Mouse (Mus musculus) liver, embryonic 13.5 days (tissue): ENCODE measurements around the gene Glce. TPM values are rescaled to one million over a fixed set of nuclear protein-coding genes. Genes with fewer than 3 reads are reported as not detected.

Experiments
- ATAC-seq: fragments of 200-750 bp; cut with Nextera tagmentation; 2 replicates; pipeline ENCODE4 v1.8.0; 2017; ENCODE audit warnings: low read depth, mild to moderate bottlenecking, moderate number of reproducible peaks, moderate library complexity
- DNase-seq: peaks from one replicate; pipeline ENCODE4 v3.0.0; 2022
- H3K27ac ChIP-seq: fragments of 300-500 bp; sonication (generic); 2 replicates; pipeline ENCODE4 v1.5.1; 2015; ENCODE audit warnings: moderate library complexity, mild to moderate bottlenecking, inconsistent platforms
- H3K27me3 ChIP-seq: fragments of 300-500 bp; sonication (generic); 2 replicates; pipeline ENCODE4 v1.6.1; 2015; ENCODE audit warnings: mild to moderate bottlenecking, inconsistent platforms
- H3K36me3 ChIP-seq: fragments of 300-500 bp; sonication (generic); 2 replicates; pipeline ENCODE4 v1.6.1; 2015; ENCODE audit warnings: mild to moderate bottlenecking, inconsistent platforms
- H3K4me1 ChIP-seq: fragments of 300-500 bp; sonication (generic); replicated peaks from 2 replicates; pipeline ENCODE4 v1.6.1; 2015; ENCODE audit warnings: inconsistent platforms
- H3K4me2 ChIP-seq: fragments of 300-500 bp; sonication (generic); 2 replicates; pipeline ENCODE4 v1.6.1; 2015; ENCODE audit warnings: inconsistent platforms, mild to moderate bottlenecking, moderate library complexity
- H3K4me3 ChIP-seq: fragments of 300-500 bp; sonication (generic); replicated peaks from 2 replicates; pipeline ENCODE4 v1.5.1; 2015; ENCODE audit warnings: mild to moderate bottlenecking, inconsistent platforms
- H3K9ac ChIP-seq: fragments of 300-500 bp; sonication (generic); 2 replicates; pipeline ENCODE4 v1.6.1; 2015; ENCODE audit warnings: mild to moderate bottlenecking, inconsistent platforms
- H3K9me3 ChIP-seq: fragments of 300-500 bp; sonication (generic); replicated peaks from 2 replicates; pipeline ENCODE4 v1.6.1; 2016; ENCODE audit warnings: inconsistent platforms
- WGBS: fragments of 180-500 bp; shearing (Covaris S2); methylation state at CpG from one replicate; pipeline ENCODE4 v1.1.7; 2015; ENCODE audit not compliant: insufficient replicate concordance; 5-methylcytosine and 5-hydroxymethylcytosine counted together
- polyA plus RNA-seq: library from polyadenylated mRNA; unstranded; fragments of >200 nt; fragmentation: Nextera tagmentation; extraction: Ambion mirVana; gene quantifications from 2 replicates; pipeline ENCODE4 v1.2.1, GENCODE M21; 2015

Glce gene
- polyA plus RNA-seq, 1 experiment from 2014 or later, result 5.3 TPM

- H3K27me3 ChIP-seq, result no peaks in the 10 kb centered on the region
- H3K27ac ChIP-seq, result no peak overlapping the region
- no peak for ATAC-seq
- no peaks in the 10 kb centered on the region for H3K9me3 ChIP-seq
- no peak overlapping the region for H3K9ac ChIP-seq
- H3K4me2 ChIP-seq, result no peak overlapping the region
- no peak overlapping the region for H3K4me3 ChIP-seq
- H3K4me1 ChIP-seq, result no peaks in the 10 kb centered on the region
- no peak for DNase-seq
- H3K36me3 ChIP-seq, result no peaks in the 10 kb centered on the region
- 79% methylated on average over 2 of the region's 2 CpGs for WGBS
Observed at GRCm38 (mm10) chr9:62060431-62060830, 62.0 kb downstream of the Glce start.

- Histone ChIP-seq H3K9ac (no peak overlapping the region), H3K27me3 (no peaks in the 10 kb centered on the region), H3K9me3 (no peaks in the 10 kb centered on the region), H3K36me3 (no peaks in the 10 kb centered on the region), H3K27ac (no peak overlapping the region), H3K4me3 (no peak overlapping the region), H3K4me2 (no peak overlapping the region), H3K4me1 (no peaks in the 10 kb centered on the region)
- no peak for ATAC-seq
- no peak for DNase-seq
- WGBS, result 88% methylated on average over 11 of the region's 11 CpGs
Observed at GRCm38 (mm10) chr9:62059941-62060340, 62.5 kb downstream of the Glce start.

- no peak overlapping the region for H3K4me2 ChIP-seq
- WGBS, result 54% methylated on average over 7 of the region's 7 CpGs
- no peak overlapping the region for H3K9ac ChIP-seq
- H3K27me3 ChIP-seq, result no peaks in the 10 kb centered on the region
- no peaks in the 10 kb centered on the region for H3K4me1 ChIP-seq
- no peak overlapping the region for H3K27ac ChIP-seq
- DNase-seq (no peak), ATAC-seq (no peak)
- H3K9me3 ChIP-seq, result no peaks in the 10 kb centered on the region
- no peaks in the 10 kb centered on the region for H3K36me3 ChIP-seq
- no peak overlapping the region for H3K4me3 ChIP-seq
Observed at GRCm38 (mm10) chr9:62057881-62058506, 64.5 kb downstream of the Glce start.

DNA sequence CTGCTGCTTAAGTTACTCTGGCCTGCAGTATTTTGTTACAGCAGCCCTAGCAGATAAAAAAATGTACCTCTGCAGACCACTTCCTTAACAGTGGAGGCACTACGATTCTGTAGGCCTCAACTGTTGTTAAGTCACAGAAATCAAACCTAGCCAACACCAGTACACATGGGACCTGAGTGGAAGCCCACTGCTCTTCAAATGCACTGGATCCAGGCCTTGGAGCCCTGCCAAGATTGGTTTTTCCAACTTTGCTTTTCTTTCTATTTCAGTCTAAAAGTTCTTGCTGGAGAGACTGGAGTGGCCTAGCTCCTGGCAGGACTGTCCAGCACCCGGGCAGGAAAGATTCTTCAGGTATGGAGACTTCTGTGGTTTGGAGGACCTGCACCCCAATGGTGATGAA lies 66.2 kb downstream of the Glce start:
- 50% methylated on average over 2 of the region's 2 CpGs for WGBS
- no peak overlapping the region for H3K4me2 ChIP-seq

GRCm38 (mm10) chr9:62050801-62051200 lies 71.7 kb downstream of the Glce start:
- H3K9me3 ChIP-seq, result no peaks in the 10 kb centered on the region
- DNase-seq, result no peak
- H3K27me3 ChIP-seq, result no peaks in the 10 kb centered on the region
- no peak for ATAC-seq
- no peak overlapping the region for H3K4me3 ChIP-seq
- H3K36me3 ChIP-seq, result no peaks in the 10 kb centered on the region
- no peak overlapping the region for H3K9ac ChIP-seq
- H3K27ac ChIP-seq, result no peak overlapping the region
- H3K4me1 ChIP-seq, result no peaks in the 10 kb centered on the region
- 43% methylated on average over 4 of the region's 4 CpGs for WGBS
- no peak overlapping the region for H3K4me2 ChIP-seq

More for the DNA sequence above, 66.2 kb downstream of the Glce start:
- no peak overlapping the region for H3K27ac ChIP-seq
- no peaks in the 10 kb centered on the region for H3K9me3 ChIP-seq
- H3K9ac ChIP-seq, result no peak overlapping the region
- no peaks in the 10 kb centered on the region for H3K4me1 ChIP-seq
- no peaks in the 10 kb centered on the region for H3K27me3 ChIP-seq
- H3K36me3 ChIP-seq, result no peaks in the 10 kb centered on the region
- ATAC-seq (no peak), DNase-seq (no peak)
- no peak overlapping the region for H3K4me3 ChIP-seq

DNA sequence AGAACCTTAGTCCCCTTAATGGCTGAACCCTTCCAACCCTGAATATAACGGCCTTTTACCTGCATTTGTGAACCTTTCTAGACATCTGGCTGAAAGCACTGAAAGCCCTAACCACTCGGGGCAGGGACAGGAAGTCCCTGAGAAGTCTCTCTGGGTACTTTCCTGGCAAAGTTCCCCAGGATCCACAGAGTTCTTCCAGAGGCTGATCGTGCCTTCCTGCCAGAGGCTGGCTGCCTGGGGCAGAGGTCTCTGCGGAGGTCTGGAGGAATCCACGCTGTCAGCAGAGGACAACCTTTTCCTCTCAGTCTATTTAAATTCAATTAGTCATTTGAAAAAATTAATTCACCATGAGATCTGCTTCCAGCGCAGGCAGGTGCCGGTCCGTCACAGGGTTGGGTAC lies 73.3 kb downstream of the Glce start:
- Histone ChIP-seq H3K9ac (no peak overlapping the region), H3K4me2 (no peak overlapping the region), H3K36me3 (no peaks in the 10 kb centered on the region), H3K27ac (no peak overlapping the region), H3K9me3 (no peaks in the 10 kb centered on the region), H3K27me3 (no peaks in the 10 kb centered on the region), H3K4me3 (no peak overlapping the region), H3K4me1 (no peaks in the 10 kb centered on the region)
- no peak for ATAC-seq
- 64% methylated on average over 8 of the region's 8 CpGs for WGBS
- no peak for DNase-seq

- DNase-seq (no peak), ATAC-seq (no peak)
- Histone ChIP-seq H3K9me3 (no peaks in the 10 kb centered on the region), H3K27me3 (no peaks in the 10 kb centered on the region), H3K4me1 (no peaks in the 10 kb centered on the region), H3K27ac (no peak overlapping the region), H3K36me3 (no peaks in the 10 kb centered on the region), H3K4me2 (no peak overlapping the region), H3K9ac (no peak overlapping the region), H3K4me3 (no peak overlapping the region)
- WGBS, result 63% methylated on average over 3 of the region's 3 CpGs
Observed at GRCm38 (mm10) chr9:62042167-62042566, 80.3 kb downstream of the Glce start.

DNA sequence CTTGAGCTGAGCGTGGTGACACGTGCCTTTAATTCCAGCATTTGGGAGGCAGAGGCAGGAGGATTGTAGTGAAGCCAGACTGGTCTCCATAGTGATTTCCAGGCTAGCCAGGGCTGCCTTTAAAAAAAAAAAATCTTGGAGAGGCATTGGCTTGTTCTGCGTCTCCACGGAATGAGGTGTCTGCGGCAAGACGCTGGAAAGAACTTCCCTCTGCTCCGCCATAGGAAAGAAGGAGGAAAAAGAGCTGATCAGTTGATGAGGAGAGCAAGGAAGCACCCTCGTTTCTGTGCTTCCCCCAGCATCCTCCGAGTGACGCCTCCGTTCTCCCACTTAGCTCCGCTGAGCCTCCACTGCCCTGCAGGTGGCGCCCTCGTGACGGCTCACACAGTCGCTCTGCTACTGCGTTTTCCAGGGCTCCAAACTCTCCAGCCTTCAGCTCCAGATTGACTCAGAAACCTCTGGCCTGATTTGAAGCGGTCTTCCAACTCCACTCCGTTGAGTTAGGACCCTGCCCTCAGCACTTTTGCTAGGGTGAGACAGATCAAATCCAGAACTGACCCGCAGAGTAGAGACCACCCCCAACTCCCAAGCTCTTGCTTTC lies 82.3 kb downstream of the Glce start:
- Histone ChIP-seq H3K9me3 (no peaks in the 10 kb centered on the region), H3K9ac (no peak overlapping the region), H3K36me3 (no peaks in the 10 kb centered on the region), H3K27ac (no peak overlapping the region), H3K4me3 (no peak overlapping the region), H3K4me1 (no peaks in the 10 kb centered on the region), H3K4me2 (no peak overlapping the region), H3K27me3 (no peaks in the 10 kb centered on the region)
- DNase-seq, result peak; percentile 71
- no peak for ATAC-seq
- WGBS, result 5% methylated on average over 20 of the region's 20 CpGs

DNA sequence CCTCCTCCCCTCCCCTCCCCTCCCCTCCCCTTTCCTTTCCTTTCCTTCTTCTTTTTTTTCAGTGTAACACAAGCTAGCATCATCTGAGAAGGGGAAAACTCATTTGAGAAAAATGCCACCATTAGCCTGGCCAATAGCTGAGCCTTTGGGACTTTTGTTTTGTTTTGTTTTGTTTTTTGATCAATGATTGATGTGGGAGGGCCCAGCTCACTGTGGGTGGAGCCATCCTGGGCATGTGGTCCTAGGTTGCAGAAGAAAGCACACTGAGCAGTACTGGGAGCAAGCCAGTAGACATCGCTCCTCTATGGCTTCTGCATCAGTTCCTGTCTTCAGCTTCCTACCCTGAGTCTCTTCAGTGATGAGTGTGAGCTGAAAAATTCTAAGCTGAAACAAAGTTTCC lies 86.6 kb downstream of the Glce start:
- ATAC-seq (no peak), DNase-seq (no peak)
- Histone ChIP-seq H3K9me3 (no peaks in the 10 kb centered on the region), H3K9ac (no peak overlapping the region), H3K36me3 (no peaks in the 10 kb centered on the region), H3K4me1 (no peaks in the 10 kb centered on the region), H3K4me3 (no peak overlapping the region), H3K27ac (no peak overlapping the region), H3K27me3 (no peaks in the 10 kb centered on the region), H3K4me2 (no peak overlapping the region)
- WGBS, result 73% methylated on average over 1 of the region's 1 CpGs

GRCm38 (mm10) chr9:62032206-62032605 lies 90.2 kb downstream of the Glce start:
- DNase-seq (no peak), ATAC-seq (no peak)
- WGBS, result 68% methylated on average over 3 of the region's 3 CpGs
- Histone ChIP-seq H3K4me2 (no peak overlapping the region), H3K9me3 (no peaks in the 10 kb centered on the region), H3K27me3 (peaks cover 17% of the 10 kb centered on the region), H3K9ac (no peak overlapping the region), H3K4me3 (no peak overlapping the region), H3K36me3 (no peaks in the 10 kb centered on the region), H3K4me1 (no peaks in the 10 kb centered on the region), H3K27ac (no peak overlapping the region)

DNA sequence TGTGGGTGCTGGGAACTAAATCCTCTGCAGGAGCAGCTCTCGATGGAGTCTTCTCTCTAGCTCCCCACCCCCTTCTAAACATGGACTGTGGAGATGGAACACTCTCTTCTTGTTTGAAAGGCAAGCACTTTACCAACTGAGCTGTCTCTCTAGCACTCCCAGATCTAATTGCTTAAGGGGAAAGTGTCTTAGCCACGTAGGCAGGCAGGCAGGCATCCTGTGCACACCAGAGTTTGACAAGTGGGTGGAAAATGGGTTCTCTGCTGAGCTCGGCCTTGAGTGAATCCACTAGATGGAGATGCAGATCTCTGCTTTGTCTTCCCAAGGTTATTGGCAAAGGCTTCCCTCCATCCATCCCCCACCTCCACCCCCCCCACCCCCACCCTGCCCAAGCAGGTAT lies 94.4 kb downstream of the Glce start:
- Histone ChIP-seq H3K4me1 (peaks cover 11% of the 10 kb centered on the region), H3K27ac (no peak overlapping the region), H3K36me3 (no peaks in the 10 kb centered on the region), H3K9me3 (no peaks in the 10 kb centered on the region), H3K27me3 (peaks cover 50% of the 10 kb centered on the region), H3K9ac (no peak overlapping the region), H3K4me3 (no peak overlapping the region), H3K4me2 (no peak overlapping the region)
- DNase-seq (no peak), ATAC-seq (no peak)
- WGBS, result 32% methylated on average over 3 of the region's 3 CpGs

- Histone ChIP-seq H3K4me2 (peak within 1 kb of the TSS; percentile 64), H3K27me3 (peaks cover 50% of the 10 kb centered on the region), H3K4me3 (peak within 1 kb of the TSS; percentile 40), H3K4me1 (peaks cover 11% of the 10 kb centered on the region), H3K36me3 (no peaks in the 10 kb centered on the region), H3K9me3 (no peaks in the 10 kb centered on the region), H3K9ac (0 out of 2 replicates have a peak within 1 kb of the TSS, but pooled peaks have one; percentile 3), H3K27ac (no peak within 1 kb of the TSS)
- ATAC-seq (peak; percentile 75), DNase-seq (peak; percentile 23)
- under 1% methylated on average over 32 of the region's 32 CpGs for WGBS
Observed at GRCm38 (mm10) chr9:62026600-62026999, 95.9 kb downstream of the Glce start, which contains the start of gene Paqr5. Paqr5 (minus strand) TSS chr9:62026856.
